Mouse (Mus musculus) liver, postnatal 0 days (tissue): ENCODE results near the gene Gm4922. TPM values are rescaled to one million over a fixed set of nuclear protein-coding genes. Genes with fewer than 3 reads are reported as not detected.

Experiments used
- ATAC-seq: fragments of 200-750 bp; cut with Nextera tagmentation; 2 replicates; pipeline ENCODE4 v1.8.0; 2017; ENCODE audit warnings: mild to moderate bottlenecking, moderate library complexity
- DNase-seq: peaks from one replicate; pipeline ENCODE4 v3.0.0-alpha.2; 2016
- H3K27ac ChIP-seq: fragments of 300-500 bp; sonication (generic); 2 replicates; pipeline ENCODE4 v1.5.1; 2014; ENCODE audit warnings: antibody characterized with exemption, moderate library complexity, mild to moderate bottlenecking, low read depth
- H3K27me3 ChIP-seq: fragments of 300-500 bp; sonication (generic); 2 replicates; pipeline ENCODE4 v1.6.1; 2014; ENCODE audit warnings: low read length, control low read depth, mixed read lengths; ENCODE audit not compliant: insufficient read depth
- H3K36me3 ChIP-seq: fragments of 300-500 bp; sonication (generic); replicated peaks from 2 replicates; pipeline ENCODE4 v1.6.1; 2014; ENCODE audit warnings: mild to moderate bottlenecking, control low read depth, low read length, moderate library complexity, mixed read lengths; ENCODE audit not compliant: insufficient read depth
- H3K4me1 ChIP-seq: fragments of 300-500 bp; sonication (generic); 2 replicates; pipeline ENCODE4 v1.6.1; 2014; ENCODE audit warnings: antibody characterized with exemption, mild to moderate bottlenecking, control low read depth; ENCODE audit not compliant: insufficient read depth
- H3K4me2 ChIP-seq: fragments of 300-500 bp; sonication (generic); 2 replicates; pipeline ENCODE4 v1.6.1; 2014; ENCODE audit warnings: low read depth, mild to moderate bottlenecking, low read length, moderate library complexity, mixed read lengths
- H3K4me3 ChIP-seq: fragments of 300-500 bp; sonication (generic); 2 replicates; pipeline ENCODE4 v1.5.1; 2014; ENCODE audit warnings: low read depth, low read length
- H3K9ac ChIP-seq: fragments of 300-500 bp; sonication (generic); replicated peaks from 2 replicates; pipeline ENCODE4 v1.6.1; 2014; ENCODE audit warnings: mild to moderate bottlenecking, moderate library complexity
- H3K9me3 ChIP-seq: fragments of 300-500 bp; sonication (generic); 2 replicates; pipeline ENCODE4 v1.6.1; 2016; ENCODE audit warnings: mild to moderate bottlenecking, control low read depth, low read length, mixed read lengths
- EP300 ChIP-seq: IDR thresholded peaks from 2 replicates; pipeline ENCODE4 v1.6.1; 2016; ENCODE audit warnings: antibody characterized with exemption, low read depth, mild to moderate bottlenecking
- WGBS: fragments of 180-500 bp; shearing (Covaris S2); extraction: QIAGEN DNeasy Blood & Tissue Kit; methylation state at CpG from one replicate; pipeline ENCODE4 v1.1.7; 2014; ENCODE audit not compliant: insufficient replicate concordance; 5-methylcytosine and 5-hydroxymethylcytosine counted together
- polyA plus RNA-seq: library from polyadenylated mRNA; unstranded; fragments of >200 nt; fragmentation: Nextera tagmentation; extraction: Ambion mirVana; gene quantifications from 2 replicates; pipeline ENCODE4 v1.2.1, GENCODE M21; 2015

Gm4922 gene
- polyA plus RNA-seq, 1 experiment from 2014 or later, result not detected

DNA sequence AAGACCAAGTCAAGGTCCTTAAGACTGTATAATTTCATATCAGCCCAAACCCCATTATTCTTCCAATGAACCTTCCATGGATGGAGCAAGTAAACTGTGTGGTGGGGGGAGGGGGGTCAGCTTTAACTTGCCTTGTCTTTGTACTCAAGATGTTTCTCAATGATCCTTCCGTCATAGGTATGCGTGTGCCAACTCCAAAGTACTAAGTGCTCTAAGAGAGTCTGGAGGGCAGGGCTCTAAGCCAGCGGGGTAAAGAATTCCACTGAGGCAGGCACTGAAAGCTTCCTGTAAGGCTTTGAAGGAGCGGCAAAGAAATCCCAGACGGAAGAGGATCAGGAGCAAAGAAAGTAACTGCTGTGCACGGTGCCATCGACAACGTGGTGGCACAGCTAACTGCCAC, 45.6 kb downstream of the Gm4922 start:
- Histone ChIP-seq H3K9ac (no peak overlapping the region), H3K36me3 (no peaks in the 10 kb centered on the region), H3K4me1 (0 out of 2 replicates have a peak, but pooled peaks cover 3% of the 10 kb centered on the region), H3K9me3 (no peaks in the 10 kb centered on the region), H3K4me3 (no peak overlapping the region), H3K27ac (no peak overlapping the region), H3K4me2 (no peak overlapping the region), H3K27me3 (0 out of 2 replicates have a peak, but pooled peaks cover 7% of the 10 kb centered on the region)
- no peak for ATAC-seq
- no peak for TF ChIP-seq EP300
- no peak for DNase-seq
- 80% methylated on average over 8 of the region's 8 CpGs for WGBS

Other genes with a start within 250 kb of the Gm4922 start
- gene Hebp2, start 240.7 kb downstream of the Gm4922 start, polyA plus RNA-seq, result 1.0 and 1.4 TPM in 2 replicates
- gene Arfgef3, start 42.8 kb downstream of the Gm4922 start, polyA plus RNA-seq, result 0.01 TPM in 2 replicates
- 68.3 and 68.7 TPM in 2 replicates for gene Perp, start 58.2 kb upstream of the Gm4922 start, polyA plus RNA-seq
- gene Tnfaip3, start 228.9 kb upstream of the Gm4922 start, polyA plus RNA-seq, result 0.89 and 1.3 TPM in 2 replicates